Mouse (Mus musculus): Measurements from ENCODE around the gene Olfr95. TPM values are rescaled to one million over a fixed set of nuclear protein-coding genes. Genes with fewer than 3 reads are reported as not detected.
"Not testable (repeated sequence)": the region's sequence is repeated elsewhere in the genome, so short reads cannot be mapped to it uniquely, and the experiment has no call there.

Gene Olfr95
- polyA plus RNA-seq (2015; fragmentation: Nextera tagmentation; extraction: Ambion mirVana) = not detected in 2 replicates

- H3K4me2 ChIP-seq (replicated peaks; ENCODE audit: low read depth) = no peak within 1 kb of the TSS
- no peak within 1 kb of the TSS for H3K9ac ChIP-seq (ENCODE audit: low read length)
- DNase-seq (ENCODE audit: low spot score) (no peak), ATAC-seq (ENCODE audit: low FRiP score, low TSS enrichment) (no peak)
- no peak for TF ChIP-seq EP300 (optimal IDR thresholded peaks at IDR 0.05)
- TF ChIP-seq CTCF (IDR thresholded peaks at IDR 0.05; ENCODE audit: low read depth) = no peak
- no peak within 1 kb of the TSS for H3K27ac ChIP-seq (replicated peaks)
- 76% methylated on average over 3 of the region's 3 CpGs for WGBS
- no peak within 1 kb of the TSS for H3K4me3 ChIP-seq (ENCODE audit: low read depth, low read length)
- H3K36me3 ChIP-seq (ENCODE audit: control insufficient read depth, insufficient read depth, low read length) = no peaks in the 10 kb centered on the region
- no peaks in the 10 kb centered on the region for H3K9me3 ChIP-seq (ENCODE audit: control insufficient read depth, low read length)
- no peaks in the 10 kb centered on the region; the same call in 1 of the 2 replicates for H3K27me3 ChIP-seq (ENCODE audit: control insufficient read depth, insufficient read depth, low read length)
- no peaks in the 10 kb centered on the region for H3K4me1 ChIP-seq (replicated peaks; ENCODE audit: control insufficient read depth, insufficient read depth)
Observed at GRCm38 (mm10) chr17:37213018-37213417, at the start of gene Olfr95. TSS of gene Olfr95 (minus strand) at chr17:37213118.

- no peak overlapping the region for H3K4me3 ChIP-seq (ENCODE audit: low read depth, low read length)
- DNase-seq (ENCODE audit: low spot score) (peak; percentile 69), ATAC-seq (ENCODE audit: low FRiP score, low TSS enrichment) (no peak)
- H3K27me3 ChIP-seq (ENCODE audit: control insufficient read depth, insufficient read depth, low read length) = no peaks in the 10 kb centered on the region
- no peak overlapping the region for H3K9ac ChIP-seq (ENCODE audit: low read length)
- 0% methylated on average over 1 of the region's 1 CpGs for WGBS
- no peaks in the 10 kb centered on the region for H3K4me1 ChIP-seq (replicated peaks; ENCODE audit: control insufficient read depth, insufficient read depth)
- H3K4me2 ChIP-seq (replicated peaks; ENCODE audit: low read depth) = no peak overlapping the region
- TF ChIP-seq CTCF (IDR thresholded peaks at IDR 0.05; ENCODE audit: low read depth) = peak; percentile 77
- TF ChIP-seq EP300 (optimal IDR thresholded peaks at IDR 0.05) = no peak
- H3K36me3 ChIP-seq (ENCODE audit: control insufficient read depth, insufficient read depth, low read length) = no peaks in the 10 kb centered on the region
- H3K27ac ChIP-seq (replicated peaks) = no peak overlapping the region
- no peaks in the 10 kb centered on the region for H3K9me3 ChIP-seq (ENCODE audit: control insufficient read depth, low read length)
Observed at GRCm38 (mm10) chr17:37250544-37250943, 37.6 kb upstream of the Olfr95 start.

- H3K36me3 ChIP-seq (ENCODE audit: control insufficient read depth, insufficient read depth, low read length) = no peaks in the 10 kb centered on the region
- no peaks in the 10 kb centered on the region for H3K4me1 ChIP-seq (replicated peaks; ENCODE audit: control insufficient read depth, insufficient read depth)
- no peak overlapping the region for H3K27ac ChIP-seq (replicated peaks)
- ATAC-seq (ENCODE audit: low FRiP score, low TSS enrichment) = no peak
- no peaks in the 10 kb centered on the region for H3K27me3 ChIP-seq (ENCODE audit: control insufficient read depth, insufficient read depth, low read length)
- TF ChIP-seq EP300 (optimal IDR thresholded peaks at IDR 0.05) (no peak), CTCF (IDR thresholded peaks at IDR 0.05; ENCODE audit: low read depth) (no peak)
- no peak overlapping the region for H3K4me2 ChIP-seq (replicated peaks; ENCODE audit: low read depth)
- H3K9me3 ChIP-seq (ENCODE audit: control insufficient read depth, low read length) = no peaks in the 10 kb centered on the region
- H3K9ac ChIP-seq (ENCODE audit: low read length) = no peak overlapping the region
- DNase-seq (ENCODE audit: low spot score) = no peak
- H3K4me3 ChIP-seq (ENCODE audit: low read depth, low read length) = no peak overlapping the region
Observed at GRCm38 (mm10) chr17:37249460-37249859, 36.5 kb upstream of the Olfr95 start.

GRCm38 (mm10) chr17:37246715-37247114 lies 33.8 kb upstream of the Olfr95 start:
- H3K36me3 ChIP-seq (ENCODE audit: control insufficient read depth, insufficient read depth, low read length) = no peaks in the 10 kb centered on the region
- no peaks in the 10 kb centered on the region for H3K27me3 ChIP-seq (ENCODE audit: control insufficient read depth, insufficient read depth, low read length)
- 30% methylated on average over 5 of the region's 5 CpGs for WGBS
- no peak overlapping the region for H3K4me3 ChIP-seq (ENCODE audit: low read depth, low read length)
- ATAC-seq (ENCODE audit: low FRiP score, low TSS enrichment) (peak; percentile 60; the same call in 1 of the 2 replicates), DNase-seq (ENCODE audit: low spot score) (peak; percentile 29)
- no peaks in the 10 kb centered on the region for H3K9me3 ChIP-seq (ENCODE audit: control insufficient read depth, low read length)
- H3K9ac ChIP-seq (ENCODE audit: low read length) = no peak overlapping the region
- no peak overlapping the region for H3K4me2 ChIP-seq (replicated peaks; ENCODE audit: low read depth)
- no peak overlapping the region for H3K27ac ChIP-seq (replicated peaks)
- no peaks in the 10 kb centered on the region for H3K4me1 ChIP-seq (replicated peaks; ENCODE audit: control insufficient read depth, insufficient read depth)
- no peak for TF ChIP-seq EP300 (optimal IDR thresholded peaks at IDR 0.05)
- peak; percentile 20; the same call in 1 of the 2 replicates for TF ChIP-seq CTCF (IDR thresholded peaks at IDR 0.05; ENCODE audit: low read depth)

GRCm38 (mm10) chr17:37242198-37242597 lies 29.3 kb upstream of the Olfr95 start:
- Histone ChIP-seq H3K9ac (ENCODE audit: low read length) (no peak overlapping the region), H3K4me2 (replicated peaks; ENCODE audit: low read depth) (no peak overlapping the region), H3K4me1 (replicated peaks; ENCODE audit: control insufficient read depth, insufficient read depth) (no peaks in the 10 kb centered on the region), H3K36me3 (ENCODE audit: control insufficient read depth, insufficient read depth, low read length) (no peaks in the 10 kb centered on the region), H3K27ac (replicated peaks) (no peak overlapping the region), H3K9me3 (ENCODE audit: control insufficient read depth, low read length) (no peaks in the 10 kb centered on the region), H3K4me3 (ENCODE audit: low read depth, low read length) (no peak overlapping the region), H3K27me3 (ENCODE audit: control insufficient read depth, insufficient read depth, low read length) (no peaks in the 10 kb centered on the region)
- 8% methylated on average over 3 of the region's 3 CpGs for WGBS
- TF ChIP-seq EP300 (optimal IDR thresholded peaks at IDR 0.05) (no peak), CTCF (IDR thresholded peaks at IDR 0.05; ENCODE audit: low read depth) (no peak)
- DNase-seq (ENCODE audit: low spot score) (peak; percentile 15), ATAC-seq (ENCODE audit: low FRiP score, low TSS enrichment) (peak; percentile 69; the same call in 1 of the 2 replicates)

GRCm38 (mm10) chr17:37237230-37237629 lies 24.3 kb upstream of the Olfr95 start, which contains the start of gene Olfr97:
TSS of gene Olfr97 (minus strand) at chr17:37237330.
- H3K27me3 ChIP-seq (ENCODE audit: control insufficient read depth, insufficient read depth, low read length); ATAC-seq (ENCODE audit: low FRiP score, low TSS enrichment); H3K36me3 ChIP-seq (ENCODE audit: control insufficient read depth, insufficient read depth, low read length); DNase-seq (ENCODE audit: low spot score); H3K4me2 ChIP-seq (replicated peaks; ENCODE audit: low read depth); H3K4me3 ChIP-seq (ENCODE audit: low read depth, low read length); H3K27ac ChIP-seq (replicated peaks); H3K4me1 ChIP-seq (replicated peaks; ENCODE audit: control insufficient read depth, insufficient read depth); H3K9me3 ChIP-seq (ENCODE audit: control insufficient read depth, low read length); H3K9ac ChIP-seq (ENCODE audit: low read length): not testable (repeated sequence)
- WGBS = 86% methylated on average over 2 of the region's 2 CpGs
